Mouse (Mus musculus) midbrain, embryonic 11.5 days (tissue): Measurements from ENCODE around the gene Ugdh. TPM values are rescaled to one million over a fixed set of nuclear protein-coding genes. Genes with fewer than 3 reads are reported as not detected.

Experiments
- ATAC-seq: fragments of 200-750 bp; cut with Nextera tagmentation; 2 replicates; pipeline ENCODE4 v1.8.0; 2017; ENCODE audit warnings: moderate TSS enrichment, moderate library complexity; ENCODE audit not compliant: low FRiP score
- DNase-seq: peaks from one replicate; pipeline ENCODE4 v3.0.0; 2015; ENCODE audit warnings: low spot score; ENCODE audit errors: missing footprints
- H3K27ac ChIP-seq: fragments of 300-500 bp; sonication (generic); 2 replicates; pipeline ENCODE4 v1.5.1; 2014; ENCODE audit warnings: low read depth, low read length
- H3K27me3 ChIP-seq: fragments of 300-500 bp; sonication (generic); 2 replicates; pipeline ENCODE4 v1.6.1; 2014; ENCODE audit warnings: mild to moderate bottlenecking, low read length, moderate library complexity, mixed read lengths; ENCODE audit not compliant: control insufficient read depth, insufficient read depth
- H3K36me3 ChIP-seq: fragments of 300-500 bp; sonication (generic); 2 replicates; pipeline ENCODE4 v1.6.1; 2014; ENCODE audit warnings: mild to moderate bottlenecking, low read length, moderate library complexity, mixed read lengths; ENCODE audit not compliant: control insufficient read depth, insufficient read depth
- H3K4me1 ChIP-seq: fragments of 300-500 bp; sonication (generic); 2 replicates; pipeline ENCODE4 v1.6.1; 2014; ENCODE audit warnings: low read length; ENCODE audit not compliant: control insufficient read depth, insufficient read depth
- H3K4me2 ChIP-seq: fragments of 300-500 bp; sonication (generic); 2 replicates; pipeline ENCODE4 v1.6.1; 2014; ENCODE audit warnings: mild to moderate bottlenecking, moderate library complexity
- H3K4me3 ChIP-seq: fragments of 300-500 bp; sonication (generic); 2 replicates; pipeline ENCODE4 v1.5.1; 2014; ENCODE audit warnings: low read depth, low read length
- H3K9ac ChIP-seq: fragments of 300-500 bp; sonication (generic); 2 replicates; pipeline ENCODE4 v1.6.1; 2014; ENCODE audit warnings: low read length
- H3K9me3 ChIP-seq: fragments of 300-500 bp; sonication (generic); 2 replicates; pipeline ENCODE4 v1.6.1; 2016; ENCODE audit warnings: low read length; ENCODE audit not compliant: control insufficient read depth
- WGBS: fragments of 180-500 bp; shearing (Covaris S2); extraction: QIAGEN DNeasy Blood & Tissue Kit; methylation state at CpG from one replicate; pipeline ENCODE4 v1.1.7; 2014; 5-methylcytosine and 5-hydroxymethylcytosine counted together
- polyA plus RNA-seq: library from polyadenylated mRNA; unstranded; fragments of >200 nt; fragmentation: Nextera tagmentation; extraction: Ambion mirVana; gene quantifications from 2 replicates; pipeline ENCODE4 v1.2.1, GENCODE M21; 2014

Ugdh gene
- polyA plus RNA-seq, 1 experiment from 2014 or later, result 55.0 TPM

GRCm38 (mm10) chr5:65460361-65460760 lies 24.6 kb upstream of the Ugdh start:
- WGBS, result 94% methylated on average over 14 of the region's 14 CpGs
- H3K9ac ChIP-seq, result no peak overlapping the region
- no peaks in the 10 kb centered on the region for H3K9me3 ChIP-seq
- no peaks in the 10 kb centered on the region for H3K27me3 ChIP-seq
- no peak overlapping the region for H3K4me2 ChIP-seq
- no peak overlapping the region for H3K4me3 ChIP-seq
- no peak overlapping the region for H3K27ac ChIP-seq
- no peak for ATAC-seq
- no peaks in the 10 kb centered on the region for H3K36me3 ChIP-seq
- no peaks in the 10 kb centered on the region for H3K4me1 ChIP-seq
- DNase-seq, result no peak

GRCm38 (mm10) chr5:65459454-65459853 lies 23.7 kb upstream of the Ugdh start:
- no peak for ATAC-seq
- 95% methylated on average over 3 of the region's 3 CpGs for WGBS
- no peaks in the 10 kb centered on the region for H3K27me3 ChIP-seq
- no peak overlapping the region for H3K4me2 ChIP-seq
- no peaks in the 10 kb centered on the region for H3K4me1 ChIP-seq
- H3K36me3 ChIP-seq, result no peaks in the 10 kb centered on the region
- DNase-seq, result no peak
- H3K4me3 ChIP-seq, result no peak overlapping the region
- no peak overlapping the region for H3K27ac ChIP-seq
- H3K9me3 ChIP-seq, result no peaks in the 10 kb centered on the region
- no peak overlapping the region for H3K9ac ChIP-seq

- Histone ChIP-seq H3K4me1 (no peaks in the 10 kb centered on the region), H3K27me3 (no peaks in the 10 kb centered on the region), H3K36me3 (no peaks in the 10 kb centered on the region), H3K27ac (no peak overlapping the region), H3K9me3 (no peaks in the 10 kb centered on the region), H3K4me2 (no peak overlapping the region), H3K9ac (no peak overlapping the region), H3K4me3 (no peak overlapping the region)
- DNase-seq (no peak), ATAC-seq (no peak)
- 87% methylated on average over 5 of the region's 5 CpGs for WGBS
Measured at GRCm38 (mm10) chr5:65457846-65458245, 22.1 kb upstream of the Ugdh start.

- Histone ChIP-seq H3K9me3 (no peaks in the 10 kb centered on the region), H3K4me3 (no peak overlapping the region), H3K27ac (no peak overlapping the region), H3K27me3 (no peaks in the 10 kb centered on the region), H3K4me1 (no peaks in the 10 kb centered on the region), H3K36me3 (no peaks in the 10 kb centered on the region), H3K4me2 (no peak overlapping the region), H3K9ac (no peak overlapping the region)
- no peak for DNase-seq
- WGBS, result 71% methylated on average over 7 of the region's 7 CpGs
- ATAC-seq, result no peak
Measured at GRCm38 (mm10) chr5:65457086-65457827, 21.5 kb upstream of the Ugdh start.

- DNase-seq (no peak), ATAC-seq (no peak)
- Histone ChIP-seq H3K27me3 (no peaks in the 10 kb centered on the region), H3K4me1 (no peaks in the 10 kb centered on the region), H3K36me3 (no peaks in the 10 kb centered on the region), H3K4me3 (no peak overlapping the region), H3K9me3 (no peaks in the 10 kb centered on the region), H3K27ac (no peak overlapping the region), H3K4me2 (no peak overlapping the region), H3K9ac (no peak overlapping the region)
- 74% methylated on average over 5 of the region's 5 CpGs for WGBS
Measured at GRCm38 (mm10) chr5:65454771-65455170, 19.0 kb upstream of the Ugdh start.

- DNase-seq, result no peak
- Histone ChIP-seq H3K9ac (no peak overlapping the region), H3K27ac (no peak overlapping the region), H3K4me2 (no peak overlapping the region), H3K4me3 (no peak overlapping the region), H3K27me3 (no peaks in the 10 kb centered on the region), H3K9me3 (no peaks in the 10 kb centered on the region), H3K4me1 (no peaks in the 10 kb centered on the region), H3K36me3 (no peaks in the 10 kb centered on the region)
- ATAC-seq, result no peak
- WGBS, result 84% methylated on average over 4 of the region's 4 CpGs
Measured at GRCm38 (mm10) chr5:65448941-65449340, 13.2 kb upstream of the Ugdh start.

- WGBS, result 72% methylated on average over 2 of the region's 2 CpGs
Measured at GRCm38 (mm10) chr5:65447826-65448225, 12.1 kb upstream of the Ugdh start.

GRCm38 (mm10) chr5:65446756-65447155 lies 11.0 kb upstream of the Ugdh start:
- Histone ChIP-seq H3K9ac (no peak overlapping the region), H3K36me3 (no peaks in the 10 kb centered on the region), H3K4me2 (no peak overlapping the region), H3K4me3 (no peak overlapping the region), H3K27ac (no peak overlapping the region), H3K9me3 (no peaks in the 10 kb centered on the region), H3K4me1 (no peaks in the 10 kb centered on the region), H3K27me3 (no peaks in the 10 kb centered on the region)
- WGBS, result 85% methylated on average over 2 of the region's 2 CpGs
- ATAC-seq, result no peak
- DNase-seq, result no peak

More at GRCm38 (mm10) chr5:65447826-65448225, 12.1 kb upstream of the Ugdh start:
- Histone ChIP-seq H3K27me3 (no peaks in the 10 kb centered on the region), H3K4me1 (no peaks in the 10 kb centered on the region), H3K4me3 (no peak overlapping the region), H3K36me3 (no peaks in the 10 kb centered on the region), H3K9me3 (no peaks in the 10 kb centered on the region), H3K27ac (no peak overlapping the region), H3K4me2 (no peak overlapping the region), H3K9ac (no peak overlapping the region)
- DNase-seq, result no peak
- no peak for ATAC-seq

- no peak overlapping the region for H3K4me2 ChIP-seq
- no peaks in the 10 kb centered on the region for H3K36me3 ChIP-seq
- no peaks in the 10 kb centered on the region for H3K27me3 ChIP-seq
- no peaks in the 10 kb centered on the region for H3K9me3 ChIP-seq
- DNase-seq (no peak), ATAC-seq (no peak)
- no peak overlapping the region for H3K9ac ChIP-seq
- H3K4me1 ChIP-seq, result no peaks in the 10 kb centered on the region
- WGBS, result 77% methylated on average over 3 of the region's 6 CpGs
- H3K27ac ChIP-seq, result no peak overlapping the region
- no peak overlapping the region for H3K4me3 ChIP-seq
Measured at GRCm38 (mm10) chr5:65444981-65445380, 9.2 kb upstream of the Ugdh start.
